Mouse (Mus musculus) left cerebral cortex, adult 9 months (tissue): ENCODE results near the gene Edc3.
"Not testable (repeated sequence)": the region's sequence is repeated elsewhere in the genome, so short reads cannot be mapped to it uniquely, and the experiment has no call there.

Experiments
- DNase-seq, 2 experiments: peaks; one replicate each; pipeline ENCODE4 v3.0.0; 2022; ENCODE audit warnings: low spot score in 2 of 2

Edc3 gene

DNA sequence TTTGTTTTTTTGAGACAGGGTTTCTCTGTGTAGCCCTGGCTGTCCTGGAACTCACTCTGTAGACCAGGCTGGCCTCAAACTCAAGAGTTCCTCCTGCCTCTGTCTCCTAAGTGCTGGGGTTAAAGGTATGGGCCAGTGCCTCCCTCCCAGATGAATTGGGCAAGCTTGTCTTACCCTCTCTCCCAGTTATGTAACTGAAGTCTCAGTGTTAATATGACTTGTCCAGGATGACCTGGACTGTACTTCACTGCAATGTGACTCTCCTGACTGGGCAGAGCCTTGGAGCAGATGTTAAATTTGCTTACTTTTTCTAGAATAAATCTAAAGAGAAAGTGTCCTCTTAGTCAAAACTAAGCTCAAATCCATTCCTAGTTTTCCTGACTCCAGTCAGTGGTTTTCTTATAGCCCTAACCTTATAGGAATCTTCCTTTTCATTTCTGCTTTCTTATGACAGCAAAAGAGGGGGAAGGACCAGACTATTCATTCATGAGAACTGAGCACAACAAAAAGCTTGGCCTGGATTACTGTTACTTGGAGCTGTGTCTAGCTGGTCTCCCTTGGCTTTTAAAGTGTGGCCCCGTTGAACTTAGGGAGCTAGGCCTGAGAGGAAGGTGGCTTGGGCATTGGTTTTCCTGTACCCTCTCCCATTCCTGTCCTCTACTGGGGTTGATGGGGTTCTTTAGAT, 9.7 kb upstream of the Edc3 start:
- DNase-seq, result peak in 1 of 2 experiments; percentile 19

DNA sequence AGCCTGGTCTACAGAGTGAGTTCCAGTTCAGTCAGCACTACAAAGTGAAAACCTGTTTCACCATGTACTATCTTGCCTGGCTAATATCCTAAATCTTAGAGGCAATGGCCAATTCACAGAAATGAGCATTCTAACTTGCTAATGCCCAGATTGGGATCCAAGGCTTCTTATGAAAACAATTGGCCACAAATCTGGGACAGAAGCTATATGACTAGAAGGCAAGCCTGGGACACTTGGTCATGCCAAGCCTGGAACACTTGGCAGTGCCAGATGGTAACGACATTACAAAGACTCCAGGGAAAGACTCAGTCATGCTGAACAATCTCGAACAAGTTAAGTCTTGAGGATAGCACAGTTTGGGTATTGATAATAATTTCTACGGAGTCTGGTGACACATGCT, 1.8 kb upstream of the Edc3 start:
- DNase-seq, result no peak

GRCm38 (mm10) chr9:57708720-57709274, 457 bp downstream of the Edc3 start:
- DNase-seq, result peak in 1 of 2 experiments; percentile 57

DNA sequence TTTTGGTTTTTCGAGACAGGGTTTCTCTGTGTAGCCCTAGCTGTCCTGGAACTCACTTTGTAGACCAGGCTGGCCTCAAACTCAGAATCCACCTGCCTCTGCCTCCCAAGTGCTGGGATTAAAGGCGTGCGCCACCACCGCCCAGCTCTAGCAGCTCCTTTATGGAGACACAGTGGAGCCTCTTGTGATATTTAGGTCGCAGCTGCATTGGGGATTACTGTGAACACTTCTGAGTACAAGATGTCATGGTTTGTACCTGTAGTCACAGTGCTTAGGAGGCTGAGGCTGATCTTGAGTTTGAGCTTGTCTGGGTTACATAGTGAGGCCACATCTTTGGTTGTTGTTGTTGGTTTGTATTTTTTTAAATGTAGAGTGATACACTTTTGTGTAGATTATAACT, 1.9 kb downstream of the Edc3 start:
- not testable (repeated sequence) for DNase-seq

DNA sequence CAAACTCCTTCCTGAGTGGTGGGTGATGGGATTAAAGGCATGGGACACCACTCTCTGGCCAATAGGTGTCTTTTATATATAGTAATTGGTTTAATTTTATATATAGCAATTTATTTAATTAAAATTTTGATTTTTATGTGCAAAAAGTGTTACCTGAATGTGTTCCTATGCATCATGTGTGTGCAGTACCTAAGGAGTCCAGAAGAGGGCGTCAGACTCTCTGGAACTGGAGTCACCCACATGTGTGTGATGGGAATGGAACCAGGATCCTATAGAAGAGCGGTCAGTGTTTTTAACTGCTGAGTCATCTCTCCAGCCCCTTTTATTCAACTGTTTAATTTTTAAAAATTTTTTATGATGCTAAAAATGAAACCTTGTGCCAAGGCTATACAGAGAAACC, 3.9 kb downstream of the Edc3 start:
- DNase-seq, result no peak

DNA sequence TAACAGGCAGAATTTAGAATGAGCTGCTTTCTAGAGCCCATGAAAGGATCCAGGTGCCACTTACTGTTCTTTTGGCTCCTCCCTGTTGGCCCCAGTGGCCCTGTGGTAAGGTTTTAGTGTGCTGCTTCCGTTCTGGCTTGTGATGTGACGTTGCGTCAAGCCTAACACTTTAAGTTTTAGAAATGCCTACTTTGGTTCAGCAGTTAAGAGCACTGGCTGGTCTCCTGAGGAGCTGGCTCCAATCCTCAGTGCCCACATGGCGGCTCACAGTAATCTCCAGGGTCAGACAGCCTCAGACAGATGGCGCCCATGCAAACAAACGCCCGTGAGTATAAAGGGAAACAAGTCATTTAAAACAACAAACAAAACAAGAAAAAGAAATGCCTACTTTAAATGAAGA, 10.1 kb downstream of the Edc3 start:
- DNase-seq, result no peak

- no peak for DNase-seq
Measured at GRCm38 (mm10) chr9:57720736-57721135, 12.4 kb downstream of the Edc3 start.

DNA sequence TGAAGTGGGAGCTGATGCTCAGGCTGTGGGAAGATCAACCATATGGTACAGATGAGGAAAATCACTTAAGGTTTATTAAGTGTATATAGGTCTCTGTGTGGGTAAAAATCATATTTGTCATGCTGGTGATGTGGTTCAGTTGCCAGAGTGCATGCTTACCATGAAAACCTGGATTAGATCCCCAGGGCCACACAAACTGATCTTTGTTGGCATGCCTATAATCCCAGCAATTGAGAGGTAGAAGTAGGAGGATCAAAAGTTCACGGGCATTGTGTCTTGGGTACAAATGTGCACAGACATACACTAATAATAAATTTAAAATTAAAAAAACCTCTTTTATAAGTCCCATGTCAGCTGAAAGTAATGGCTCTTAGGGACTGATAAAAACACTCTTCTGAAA, 14.0 kb downstream of the Edc3 start:
- no peak for DNase-seq

- DNase-seq, result peak in 1 of 2 experiments; percentile 69
Measured at GRCm38 (mm10) chr9:57723315-57723715, 15.0 kb downstream of the Edc3 start.

DNA sequence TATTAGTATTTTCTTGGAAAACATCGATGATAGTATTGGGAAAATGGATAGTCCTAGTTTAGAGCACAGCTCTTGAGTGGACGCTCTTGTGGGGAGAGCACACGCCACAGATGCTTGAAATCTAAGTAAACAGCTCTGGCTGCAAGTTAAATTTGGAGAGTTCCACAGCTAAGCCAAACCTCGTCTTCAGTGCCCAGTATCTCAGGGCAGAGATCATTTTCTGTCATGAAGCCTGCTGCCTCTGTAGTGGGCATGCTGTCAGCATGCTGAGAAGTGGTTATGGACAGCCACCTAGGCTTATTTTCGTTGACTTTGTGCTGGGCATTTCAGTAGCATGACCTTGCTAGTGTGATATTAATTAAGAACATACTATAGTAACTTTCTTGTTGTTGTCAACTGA, 15.5 kb downstream of the Edc3 start:
- DNase-seq, result no peak

DNA sequence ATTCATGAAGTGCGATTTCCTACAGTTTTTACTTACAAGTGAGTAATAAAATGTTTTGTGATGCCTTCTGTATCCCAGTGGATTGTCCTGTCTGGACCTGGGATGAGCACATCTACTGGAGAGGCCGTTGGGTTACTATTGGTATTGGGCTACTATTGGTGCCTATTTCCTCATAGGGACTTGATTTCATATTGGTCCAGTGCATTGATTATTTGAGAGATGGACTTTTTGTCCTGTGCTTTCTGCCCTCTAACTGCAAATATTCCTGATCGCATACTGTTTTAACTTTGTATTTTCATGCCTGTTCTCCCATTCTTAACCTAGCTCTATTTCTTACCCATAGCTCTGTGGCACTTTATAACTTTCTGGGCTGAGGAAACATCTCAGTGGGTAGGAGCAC, 16.4 kb downstream of the Edc3 start:
- no peak for DNase-seq

DNA sequence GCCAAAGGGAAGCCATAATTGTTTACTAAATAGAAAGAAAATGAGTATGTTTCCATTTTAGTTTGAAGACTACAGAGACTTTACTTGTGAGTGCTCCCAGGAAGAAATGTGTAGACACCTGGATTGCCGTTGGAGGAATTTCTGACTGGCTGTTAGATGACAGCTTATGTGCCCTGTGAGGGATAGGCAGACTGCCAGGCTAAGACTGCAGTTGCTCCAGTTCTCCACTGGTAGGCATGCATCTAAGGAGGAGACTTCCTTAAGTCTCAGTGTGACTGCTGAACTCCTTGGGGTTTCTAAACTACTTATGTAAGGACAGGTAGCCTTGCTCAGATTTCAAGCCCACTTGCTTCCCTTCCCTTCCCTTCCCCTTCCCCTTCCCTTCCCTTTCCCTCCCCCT, 20.0 kb downstream of the Edc3 start:
- DNase-seq, result no peak

DNA sequence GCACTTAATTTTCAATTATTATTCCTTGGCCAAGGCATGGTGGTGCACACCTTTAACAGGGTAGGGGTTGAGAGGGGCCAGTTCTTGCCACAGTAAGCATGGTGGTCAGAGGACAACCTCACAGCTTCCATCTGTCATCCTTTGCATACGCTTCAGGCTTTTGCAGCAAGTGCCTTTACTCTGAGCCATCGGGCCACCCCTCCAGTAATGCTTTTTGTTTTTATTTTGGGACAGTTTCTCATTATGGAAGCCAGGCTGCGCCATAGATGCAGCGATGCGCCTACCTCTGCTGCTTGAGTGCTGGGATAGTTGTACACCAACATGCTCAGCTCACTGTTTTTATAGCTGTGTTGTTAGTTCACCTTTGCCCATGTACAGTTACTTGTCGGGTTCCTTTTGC, 25.3 kb downstream of the Edc3 start:
- no peak for DNase-seq

DNA sequence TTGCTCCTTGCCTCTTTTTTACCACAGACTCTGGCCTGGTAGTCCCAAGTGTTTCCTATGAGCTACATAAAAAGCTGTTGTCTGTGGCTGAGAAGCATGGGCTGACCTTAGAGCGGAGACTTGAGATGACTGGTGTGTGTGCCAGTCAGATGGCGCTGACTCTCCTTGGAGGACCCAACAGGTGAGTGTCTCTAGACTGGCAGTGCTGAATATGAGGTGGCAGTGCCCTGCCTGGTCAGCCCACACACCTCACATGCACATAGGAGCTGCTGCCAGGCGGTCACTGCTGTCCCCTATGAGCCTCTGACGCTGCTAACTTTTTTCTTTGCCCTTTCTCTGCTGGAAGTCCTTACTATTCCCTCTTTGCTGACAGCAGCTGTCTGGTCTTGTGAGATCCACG, 31.5 kb downstream of the Edc3 start:
- no peak for DNase-seq

- DNase-seq, result no peak
Measured at GRCm38 (mm10) chr9:57744462-57745091, 36.2 kb downstream of the Edc3 start.

DNA sequence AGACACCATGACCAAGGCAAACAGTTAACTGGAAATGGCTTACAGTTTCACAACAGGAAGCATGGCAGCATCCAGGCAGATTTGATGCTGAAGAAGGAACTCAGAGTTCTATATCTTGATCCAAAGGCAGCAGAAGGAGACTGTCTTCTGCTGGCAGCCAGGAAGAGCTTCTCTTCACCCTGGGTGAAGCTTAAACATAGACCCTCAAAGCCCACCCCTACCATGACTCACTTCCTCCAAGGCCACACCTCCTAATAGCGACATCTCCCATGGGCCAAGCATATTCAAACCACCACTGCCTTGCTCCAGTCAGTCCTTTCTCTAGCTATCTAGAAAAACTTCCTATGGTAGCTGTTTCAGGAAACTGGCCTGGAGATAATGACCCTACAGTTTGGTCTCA, 38.7 kb downstream of the Edc3 start:
- no peak for DNase-seq

DNA sequence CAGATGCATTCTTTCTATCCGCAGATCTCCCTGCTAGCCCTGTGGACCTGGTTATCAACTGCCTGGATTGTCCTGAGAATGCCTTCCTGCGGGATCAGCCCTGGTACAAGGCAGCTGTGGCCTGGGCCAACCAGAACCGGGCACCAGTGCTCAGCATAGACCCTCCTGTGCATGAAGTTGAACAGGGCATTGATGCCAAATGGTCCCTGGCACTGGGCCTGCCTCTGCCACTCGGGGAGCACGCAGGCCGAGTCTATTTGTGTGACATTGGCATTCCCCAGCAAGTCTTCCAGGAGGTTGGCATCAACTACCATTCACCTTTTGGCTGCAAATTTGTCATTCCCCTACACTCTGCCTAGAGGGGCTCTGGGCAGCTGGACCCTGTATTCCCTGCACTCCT, 39.8 kb downstream of the Edc3 start:
- DNase-seq, result no peak

DNA sequence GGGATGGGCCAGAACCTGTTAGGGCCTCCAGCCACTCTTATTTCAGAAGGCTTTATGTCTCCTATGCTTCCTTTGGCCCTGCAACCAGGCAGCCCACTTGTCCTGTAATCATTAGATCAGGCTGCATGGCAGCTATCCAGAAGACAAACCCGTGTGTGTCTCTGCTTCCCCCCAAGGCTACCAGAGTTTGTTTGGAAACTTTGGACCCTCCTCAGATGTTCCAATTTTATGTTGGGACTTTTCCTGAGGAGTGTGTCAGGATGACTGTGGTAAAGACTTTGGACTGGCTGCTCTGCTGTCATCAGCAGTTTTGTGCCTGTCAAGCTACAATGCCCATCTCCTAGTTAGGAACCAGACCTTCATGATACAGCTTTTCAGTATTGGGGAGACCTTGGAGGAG, 40.5 kb downstream of the Edc3 start:
- no peak for DNase-seq

- DNase-seq, result no peak
Measured at GRCm38 (mm10) chr9:57750901-57751300, 42.6 kb downstream of the Edc3 start.

DNA sequence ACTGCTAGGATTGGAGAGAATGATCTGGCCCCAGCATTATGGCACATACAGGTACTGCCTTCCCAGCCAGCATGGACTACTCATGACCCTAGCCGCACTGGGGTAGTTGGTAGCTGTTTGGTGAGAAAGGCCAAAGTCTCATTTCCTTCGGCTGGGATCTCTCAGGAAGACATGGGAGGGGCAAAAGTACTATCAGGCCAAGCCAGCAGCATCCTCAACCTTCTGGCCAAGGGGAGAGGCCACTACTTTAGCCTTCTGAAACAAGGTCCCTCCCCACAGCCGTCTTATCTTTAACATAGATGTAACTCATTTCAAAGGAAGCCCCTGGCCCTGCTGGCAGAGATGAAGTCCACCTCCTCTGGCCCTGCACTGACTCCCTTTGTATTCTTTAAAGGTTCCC, 49.2 kb downstream of the Edc3 start:
- DNase-seq, result no peak

DNA sequence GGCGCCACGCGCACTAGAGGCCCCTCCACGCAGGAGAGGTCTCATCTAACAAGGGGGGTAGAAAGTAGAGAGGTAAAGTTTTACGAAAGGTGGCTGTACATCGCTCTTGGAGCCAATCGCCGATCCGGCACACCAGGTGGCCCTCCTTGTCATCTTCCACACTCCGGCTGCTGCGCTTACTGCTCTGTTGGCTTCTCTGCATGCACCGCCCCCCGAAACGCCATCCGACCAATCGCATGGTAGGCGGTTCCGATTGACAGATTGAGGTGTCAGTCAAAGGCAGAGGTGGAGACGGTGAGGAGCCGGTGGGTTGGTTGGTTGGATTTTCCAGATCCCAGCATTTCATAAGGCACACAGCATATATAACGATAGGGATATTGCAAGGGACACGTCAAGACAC, 50.2 kb downstream of the Edc3 start:
- no peak for DNase-seq

DNA sequence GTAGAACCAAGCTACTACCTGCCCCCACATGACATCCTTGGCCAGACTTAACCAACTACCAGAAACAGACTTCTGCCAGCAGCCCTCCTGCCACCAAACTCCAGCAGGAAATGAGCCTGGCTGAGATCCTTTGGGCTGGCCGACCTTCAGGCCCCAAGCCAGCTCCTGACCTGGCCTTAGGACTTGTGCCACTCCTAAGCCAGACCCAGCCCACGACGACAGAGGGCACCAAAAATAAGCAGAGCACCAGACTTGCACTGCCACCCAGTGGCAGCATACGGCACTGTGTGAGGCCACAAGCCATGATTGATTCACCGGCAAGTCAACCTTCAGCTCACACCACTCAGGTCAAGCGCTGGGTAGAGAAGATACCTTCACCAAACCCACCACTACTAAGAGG, 50.9 kb downstream of the Edc3 start:
- DNase-seq, result peak in 1 of 2 experiments; percentile 56

DNA sequence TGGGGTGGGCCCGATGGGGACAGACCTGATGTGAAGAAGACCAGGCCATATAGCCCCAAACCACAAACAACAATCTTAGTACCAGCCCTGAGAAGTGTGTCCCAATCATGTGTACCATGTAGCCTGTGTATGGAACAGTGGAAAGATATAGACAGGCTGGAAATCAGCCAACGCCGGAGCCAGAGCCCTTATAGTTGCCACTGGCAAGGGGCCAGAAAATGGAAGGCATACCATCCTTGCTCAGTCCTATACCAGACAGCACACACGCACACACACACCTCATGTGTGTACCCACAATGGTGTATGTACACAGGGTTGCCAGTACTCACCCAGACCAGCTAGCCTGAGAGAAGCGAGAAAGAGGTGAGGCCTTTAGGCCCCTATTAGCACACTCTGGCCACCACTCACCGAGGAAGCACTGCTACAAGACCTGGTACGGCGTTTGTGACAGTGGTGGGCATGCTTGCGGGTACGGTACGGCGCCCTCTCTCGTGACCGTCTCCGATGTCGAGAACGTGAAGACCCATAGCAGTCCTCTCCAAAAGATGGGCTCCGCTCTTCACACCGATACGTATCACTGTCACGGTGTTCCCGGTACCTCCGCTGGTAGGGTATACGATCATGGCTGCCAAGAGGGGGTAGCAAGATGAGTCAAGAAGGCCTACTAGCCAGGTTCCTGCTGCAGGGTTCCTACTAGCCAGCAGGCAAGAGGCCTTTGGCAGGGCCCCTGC, 52.2 kb downstream of the Edc3 start:
- no peak for DNase-seq
